Mouse (Mus musculus) left cerebral cortex, postnatal 4 days (tissue): ENCODE measurements around the gene Dctn3. TPM values are rescaled to one million over a fixed set of nuclear protein-coding genes. Genes with fewer than 3 reads are reported as not detected.

Experiments used
- DNase-seq: peaks from one replicate; pipeline ENCODE4 v3.0.0-alpha.2; 2022
- intact Hi-C: fragments of 180-260 bp; cut with DNase I; formaldehyde crosslinking; loops from one replicate; pipeline ENCODE4 v1.15.1; 2025
- total RNA-seq, 2 experiments: library from RNA; stranded (reverse); gene quantifications; 2 replicates each; pipeline ENCODE4 v1.2.3; 2021

Gene Dctn3
- total RNA-seq, 2 experiments from 2014 or later, result 161 to 166 TPM

DNA sequence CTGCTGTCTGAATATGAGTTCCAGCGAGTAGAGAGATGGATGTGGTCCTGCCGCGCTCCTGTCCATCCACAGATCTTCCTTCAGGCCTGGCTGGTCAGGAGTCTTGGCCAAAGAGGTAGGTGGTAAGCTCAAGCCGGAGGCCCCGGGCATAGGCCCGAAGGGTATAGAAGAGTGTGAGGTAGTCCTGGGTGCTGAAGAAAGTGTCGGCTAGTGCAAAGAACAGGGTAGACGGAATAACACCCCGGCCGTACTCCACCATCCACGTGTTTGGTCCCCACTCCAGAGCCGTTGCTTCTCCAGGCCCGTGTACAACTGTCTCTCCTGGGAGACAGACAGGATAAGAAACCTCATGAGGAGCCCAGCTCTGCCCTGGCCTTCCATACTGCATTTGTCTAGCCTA, 16.3 kb upstream of the Dctn3 start:
- intact Hi-C loops, result loop anchor here (2.0 kb wide), 1 partner anchor 24 kb away; no protein-coding TSS in a partner anchor
- no peak for DNase-seq

DNA sequence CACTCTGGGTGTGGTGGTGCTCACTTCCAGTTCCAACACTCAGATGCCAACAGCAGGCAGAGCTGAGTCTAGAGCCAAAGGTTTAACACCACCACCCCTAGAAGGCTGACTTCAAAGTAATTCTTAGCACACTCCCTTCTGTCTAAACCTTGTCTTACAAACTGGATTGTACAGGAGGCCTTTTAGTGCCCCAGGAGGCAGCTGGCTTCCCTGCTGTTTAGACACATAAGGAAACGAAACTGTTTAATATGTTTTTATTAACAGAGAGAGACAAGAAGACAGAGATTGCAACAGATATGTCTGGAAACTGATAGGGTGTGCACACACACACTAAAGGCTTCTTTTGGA, 15.3 kb upstream of the Dctn3 start:
- DNase-seq, result no peak
- intact Hi-C loops, result loop anchor here (2.0 kb wide), 1 partner anchor 23 kb away; no protein-coding TSS in a partner anchor

DNA sequence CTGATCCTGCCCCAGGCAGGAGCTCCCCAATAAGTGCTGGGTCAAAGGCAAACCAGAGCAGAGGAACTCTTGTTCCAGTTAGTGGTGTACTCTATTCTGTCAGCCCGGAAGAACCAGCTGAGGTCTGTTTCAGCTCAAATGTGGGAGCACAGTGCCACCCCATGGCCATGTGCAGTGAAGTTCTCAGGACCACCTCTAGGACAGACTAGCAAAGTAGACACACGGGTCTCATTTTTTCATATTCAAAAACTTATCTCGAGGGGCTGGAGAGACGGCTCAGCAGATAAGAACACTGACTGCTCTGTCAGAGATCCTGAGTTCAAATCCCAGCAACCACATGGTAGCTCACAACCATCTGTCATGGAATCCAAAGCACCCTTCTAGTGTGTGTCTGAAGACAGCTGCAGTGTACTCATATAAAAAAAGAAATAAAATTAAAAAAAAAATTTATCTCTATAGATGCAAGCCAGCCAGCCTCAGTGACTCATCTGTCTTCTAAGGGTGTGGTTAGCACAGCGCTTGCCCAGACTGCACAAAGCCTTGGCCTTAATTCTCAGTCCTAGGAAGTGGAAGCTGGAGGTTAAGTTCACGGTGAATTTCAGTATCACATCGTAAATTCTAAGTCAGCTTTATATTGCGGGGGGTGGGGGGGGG, 14.8 kb upstream of the Dctn3 start:
- intact Hi-C loops, result loop anchor here (2.0 kb wide), 1 partner anchor 23 kb away; no protein-coding TSS in a partner anchor
- peak; percentile 78 for DNase-seq

DNA sequence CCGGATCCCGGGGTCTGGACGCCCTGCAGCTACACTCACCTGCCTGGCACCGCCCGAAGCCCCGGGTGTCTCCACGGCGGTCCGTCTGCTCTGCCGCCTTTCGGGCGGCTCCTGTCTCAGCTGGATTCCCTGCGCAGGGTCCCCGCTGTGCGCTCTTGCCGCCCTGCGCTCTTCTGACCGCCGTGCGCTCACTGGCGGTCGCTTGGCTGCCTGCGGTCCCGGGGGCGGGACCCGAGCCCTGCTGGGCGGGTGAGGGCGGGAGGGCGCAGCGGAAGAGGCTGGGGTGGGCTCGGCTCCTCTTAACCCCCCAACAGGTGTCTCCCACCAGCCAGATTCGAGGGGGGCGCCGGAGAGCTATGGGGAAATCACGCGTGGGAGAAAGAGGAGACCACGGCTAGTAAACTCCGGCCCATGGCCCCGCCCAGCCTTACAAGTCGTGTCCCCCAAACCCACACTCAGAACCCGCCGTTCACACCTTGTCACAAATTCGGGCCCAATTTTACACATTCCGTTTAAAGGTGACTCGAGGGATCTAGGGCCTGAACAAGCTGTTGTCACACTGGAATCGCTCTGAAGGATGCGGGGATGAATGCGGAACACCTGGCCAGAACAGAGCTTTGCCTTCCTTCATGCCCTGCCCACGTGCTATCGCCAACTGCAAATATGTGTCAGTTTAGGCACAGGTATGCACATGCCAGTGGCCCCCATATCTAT, 8.2 kb upstream of the Dctn3 start, which contains the start of gene Arid3c:
Gene Arid3c (minus strand): TSS at position 91 of the 714 bp plus-strand sequence.
- DNase-seq, result no peak
- intact Hi-C loops, result no loop called here

DNA sequence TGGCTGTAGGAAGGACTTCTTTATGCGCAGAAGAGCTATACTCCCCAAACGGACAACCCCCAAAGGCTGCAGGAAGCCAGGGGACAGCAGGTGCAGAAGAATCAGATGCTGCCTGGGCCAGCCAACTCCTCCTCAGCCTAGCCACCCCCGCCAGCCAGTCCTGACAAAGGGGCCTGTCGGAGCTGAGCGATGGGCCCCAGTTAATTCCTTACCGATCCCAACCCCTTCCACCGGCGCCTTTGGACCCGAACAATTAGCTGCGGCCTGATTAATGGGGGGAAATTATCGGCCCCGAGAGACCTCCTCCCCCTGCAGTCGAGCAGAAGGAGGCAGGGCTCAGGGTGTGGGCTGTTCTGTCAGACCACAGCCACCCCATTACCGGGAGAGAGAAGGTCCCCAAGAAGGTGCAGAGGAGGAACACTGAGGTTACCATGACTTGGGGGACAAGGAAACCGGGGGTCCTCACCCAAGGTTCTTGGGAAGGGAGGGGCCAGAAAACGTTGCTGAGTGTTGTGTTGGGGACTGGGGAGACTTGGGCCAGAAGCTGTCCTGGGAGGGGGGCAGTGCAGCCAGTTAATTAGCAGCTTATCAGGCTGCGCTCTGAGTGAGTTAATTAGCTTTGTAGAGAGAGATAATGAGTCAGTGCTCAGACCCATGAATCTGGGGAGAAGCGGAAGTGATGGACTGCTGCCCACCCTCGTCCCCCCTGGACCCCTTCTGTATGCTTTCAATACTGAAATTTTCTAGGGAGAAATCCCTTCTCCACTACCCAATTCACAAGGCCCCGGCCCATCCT, 4.1 kb upstream of the Dctn3 start:
- intact Hi-C loops, result no loop called here
- DNase-seq, result no peak

DNA sequence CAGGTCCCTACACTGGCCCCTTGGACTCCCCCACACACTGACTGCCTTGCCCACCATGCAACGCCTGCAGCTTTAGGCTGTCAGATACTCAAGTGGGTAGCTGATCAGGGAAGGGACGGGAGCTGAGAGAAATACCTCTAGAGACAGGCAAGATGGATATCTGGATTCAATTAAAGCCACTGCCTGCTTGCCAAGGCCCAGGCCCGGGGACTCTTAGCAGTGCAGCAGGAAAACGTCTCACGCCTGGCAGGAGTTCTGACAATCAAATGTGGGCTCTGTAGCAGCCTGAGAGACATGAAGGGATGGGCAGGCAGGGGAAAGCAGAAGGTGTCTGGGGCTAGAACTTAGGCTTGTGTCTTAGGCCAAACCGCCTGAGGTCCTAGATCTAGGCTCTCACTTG, 6.1 kb downstream of the Dctn3 start:
- DNase-seq, result no peak
- intact Hi-C loops, result no loop called here

DNA sequence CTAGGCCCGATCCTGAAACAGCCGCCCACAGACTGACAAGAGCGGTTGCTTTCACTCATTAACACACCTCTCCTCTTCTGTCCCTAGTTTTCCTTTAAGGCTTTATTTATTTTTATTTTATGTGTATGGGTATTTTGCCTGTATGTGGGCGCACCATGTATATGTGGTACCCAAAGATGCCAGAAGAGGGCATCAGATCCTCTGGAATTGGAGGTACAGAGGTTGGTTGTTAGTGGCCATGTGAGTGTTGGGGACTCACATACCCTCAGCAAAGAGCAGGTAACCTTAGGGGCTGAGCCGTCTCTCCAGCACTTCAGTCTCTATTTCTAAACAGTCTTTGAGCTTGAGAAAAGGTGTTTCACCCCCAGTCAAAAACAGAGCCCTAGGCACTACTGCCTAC, 7.4 kb downstream of the Dctn3 start:
- no peak for DNase-seq
- intact Hi-C loops, result loop anchor here (2.0 kb wide), 1 partner anchor 23 kb away; no protein-coding TSS in a partner anchor

DNA sequence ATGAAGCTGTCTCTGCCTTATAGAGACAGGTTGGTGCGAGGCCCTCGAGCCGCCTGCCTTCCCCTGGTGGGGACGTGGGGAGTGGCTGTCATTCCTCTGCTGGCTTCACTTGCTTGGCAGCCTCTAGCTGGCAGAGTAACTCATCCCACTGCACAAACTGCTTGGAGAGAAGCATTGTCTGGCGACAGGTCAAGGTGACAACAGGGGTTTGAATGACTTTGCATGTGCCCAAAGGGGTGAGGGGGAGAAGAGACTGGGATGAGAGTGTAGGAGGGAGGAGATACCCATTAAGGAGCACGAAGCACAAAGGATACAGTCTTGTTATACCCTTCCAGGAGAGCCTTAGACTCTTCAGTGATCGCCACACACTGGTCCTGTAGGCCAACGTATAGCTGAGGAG, 7.9 kb downstream of the Dctn3 start:
- DNase-seq, result no peak
- intact Hi-C loops, result loop anchor here (2.0 kb wide), 1 partner anchor 24 kb away; no protein-coding TSS in a partner anchor

DNA sequence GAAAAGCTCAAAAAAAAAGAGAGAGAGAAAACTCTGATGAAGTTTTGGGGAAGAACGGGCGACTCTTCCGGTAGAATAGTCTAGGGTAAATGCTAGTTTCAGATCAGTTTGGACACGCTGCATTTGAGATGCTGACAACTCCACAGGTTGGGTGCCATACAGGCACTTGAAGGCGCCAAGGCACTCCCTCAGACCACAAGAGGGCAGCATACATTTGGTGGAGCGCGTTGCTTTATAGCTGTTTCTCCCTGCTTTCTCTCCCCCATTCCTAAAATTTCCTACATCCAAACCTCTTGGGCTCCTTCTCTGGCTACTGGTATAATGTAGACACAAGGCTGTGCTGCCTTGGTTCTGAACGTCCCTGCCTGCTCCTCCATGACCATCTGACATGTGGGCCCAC, 8.7 kb downstream of the Dctn3 start:
- intact Hi-C loops, result loop anchor here (2.0 kb wide), 1 partner anchor 25 kb away; no protein-coding TSS in a partner anchor
- peak; percentile 71 for DNase-seq

DNA sequence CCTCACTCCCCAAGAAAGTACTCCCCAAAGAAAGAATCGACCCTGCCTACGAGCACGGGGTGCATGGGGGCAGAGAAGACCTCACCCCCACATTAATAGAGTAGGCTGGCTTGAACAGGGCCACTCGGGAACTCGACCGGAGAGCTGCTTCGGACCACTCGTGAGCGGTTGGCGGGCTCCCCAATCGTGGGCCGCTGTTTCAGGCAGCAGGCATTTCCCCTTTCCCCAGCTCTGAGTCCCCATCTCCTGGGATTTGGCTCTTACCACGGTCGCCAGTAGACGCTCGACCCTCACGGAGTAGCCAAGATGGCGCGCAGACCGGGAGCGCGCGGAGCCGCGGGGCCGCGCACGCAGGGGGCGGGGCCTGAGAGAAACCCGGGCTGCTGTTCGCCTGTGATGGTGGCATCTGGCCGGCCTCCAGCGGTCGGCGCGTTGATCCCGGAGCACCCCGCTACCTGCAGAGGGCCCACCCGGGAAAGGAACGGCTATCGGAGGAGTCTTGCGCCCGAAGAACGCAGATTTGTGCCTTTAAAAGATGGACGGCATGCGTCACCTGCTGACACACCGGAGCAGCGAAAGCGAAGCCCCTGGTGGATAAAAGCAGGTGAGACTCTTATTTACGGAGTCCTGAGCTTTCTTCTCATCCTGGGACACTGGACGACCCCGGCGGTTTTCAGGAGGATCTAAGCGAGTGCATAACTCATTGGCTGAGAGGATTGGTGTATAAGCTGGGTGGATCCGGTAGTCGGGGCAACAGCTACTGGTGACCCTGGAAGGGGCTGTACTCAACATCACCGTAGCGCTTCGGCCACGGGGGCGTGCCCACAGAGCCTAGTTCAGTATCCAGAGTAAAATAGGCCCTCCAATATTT, 9.5 kb downstream of the Dctn3 start, which contains the start of gene Rpp25l:
Gene Rpp25l (minus strand): TSS at position 338 of the 871 bp plus-strand sequence.
- intact Hi-C loops, result loop anchor here (2.0 kb wide), 1 partner anchor 25 kb away; no protein-coding TSS in a partner anchor
- DNase-seq, result peak; percentile 88

DNA sequence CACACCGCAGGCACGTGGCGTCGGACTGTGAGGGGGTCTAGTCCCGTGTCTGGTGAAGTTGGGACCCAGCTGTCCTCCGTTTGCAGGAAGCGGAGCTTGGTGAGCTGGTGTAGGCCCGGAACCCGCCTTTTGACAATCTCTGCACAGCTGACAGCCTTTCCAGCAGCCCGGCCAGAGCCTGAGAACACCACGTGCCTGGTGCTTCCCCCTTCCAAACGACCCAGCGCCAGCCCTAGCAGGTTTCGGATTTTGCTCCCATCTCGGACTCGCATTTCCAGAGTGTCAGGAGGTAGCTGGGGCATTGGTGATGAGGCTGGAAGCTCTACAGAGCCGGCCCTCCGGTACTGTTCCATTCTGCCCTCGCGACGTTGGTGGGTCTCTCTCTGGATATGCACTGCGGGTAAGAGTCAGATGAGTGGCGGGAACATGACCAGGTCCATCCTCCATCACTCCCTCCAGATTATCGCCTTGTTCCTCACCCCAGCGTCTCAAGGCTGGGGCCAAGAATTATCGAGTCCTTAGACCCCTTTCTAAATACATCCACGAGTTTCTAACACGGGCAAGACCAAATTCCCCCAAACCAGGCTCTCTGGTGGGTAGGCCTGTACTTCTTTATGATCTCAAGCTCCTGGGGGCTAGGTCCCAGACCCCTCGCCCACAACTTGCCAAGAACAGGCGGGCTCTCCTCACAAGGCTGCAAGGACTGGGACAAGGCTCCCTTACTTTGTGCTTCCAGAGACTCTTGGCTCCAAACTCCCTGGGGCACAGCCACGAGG, 10.4 kb downstream of the Dctn3 start:
- intact Hi-C loops, result no loop called here
- peak; percentile 27 for DNase-seq

DNA sequence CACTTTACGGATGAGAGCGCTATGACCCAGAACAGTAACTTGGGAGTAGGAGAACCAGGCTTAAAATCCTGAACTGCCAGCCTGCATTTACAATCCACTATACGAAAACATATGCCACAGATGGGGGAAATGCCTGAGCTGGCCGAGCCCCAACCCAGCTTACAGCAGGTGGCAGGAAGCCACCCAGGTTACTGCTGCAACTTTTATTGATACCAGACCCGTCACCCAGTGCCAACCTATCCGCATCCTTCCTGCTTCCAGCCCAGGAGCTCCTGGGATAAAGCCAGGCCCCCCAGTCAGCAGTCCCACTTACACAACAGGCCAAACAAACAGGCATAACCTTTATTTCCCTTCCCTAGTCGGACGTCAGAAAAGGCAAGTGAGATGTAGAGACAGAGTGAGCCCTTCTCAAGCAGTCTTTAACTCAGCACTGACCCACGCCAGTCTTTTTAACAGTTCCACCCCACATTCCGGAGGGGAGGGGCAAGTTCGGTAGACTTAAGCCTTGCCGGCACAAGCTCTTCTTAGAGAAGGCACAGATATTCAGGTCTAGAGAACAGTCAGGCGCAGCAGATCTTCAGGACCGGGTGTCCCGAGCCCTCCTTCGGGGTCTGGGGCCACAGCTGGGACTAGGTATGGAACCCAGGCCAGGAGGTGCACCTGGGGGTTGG, 11.1 kb downstream of the Dctn3 start:
- no peak for DNase-seq
- intact Hi-C loops, result no loop called here

DNA sequence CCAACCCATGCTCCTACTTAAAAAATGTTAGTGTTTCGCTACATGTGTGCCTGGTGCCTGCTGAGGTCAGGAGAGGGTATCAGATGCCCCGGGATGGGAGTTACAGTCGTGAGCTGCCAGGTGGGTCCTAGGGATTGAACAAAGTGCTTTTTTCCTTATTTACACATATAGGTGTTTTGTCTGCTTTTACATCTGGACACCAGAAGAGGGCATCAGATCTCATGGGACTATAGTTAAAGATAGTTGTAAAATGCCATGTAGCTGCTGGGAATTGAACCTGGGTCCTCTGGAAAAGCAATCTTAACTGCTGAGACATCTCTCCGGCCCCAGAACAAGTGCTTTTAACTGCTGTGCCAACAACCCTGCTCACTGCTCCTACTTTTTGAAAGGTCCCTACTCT, 12.7 kb downstream of the Dctn3 start:
- DNase-seq, result no peak
- intact Hi-C loops, result no loop called here

DNA sequence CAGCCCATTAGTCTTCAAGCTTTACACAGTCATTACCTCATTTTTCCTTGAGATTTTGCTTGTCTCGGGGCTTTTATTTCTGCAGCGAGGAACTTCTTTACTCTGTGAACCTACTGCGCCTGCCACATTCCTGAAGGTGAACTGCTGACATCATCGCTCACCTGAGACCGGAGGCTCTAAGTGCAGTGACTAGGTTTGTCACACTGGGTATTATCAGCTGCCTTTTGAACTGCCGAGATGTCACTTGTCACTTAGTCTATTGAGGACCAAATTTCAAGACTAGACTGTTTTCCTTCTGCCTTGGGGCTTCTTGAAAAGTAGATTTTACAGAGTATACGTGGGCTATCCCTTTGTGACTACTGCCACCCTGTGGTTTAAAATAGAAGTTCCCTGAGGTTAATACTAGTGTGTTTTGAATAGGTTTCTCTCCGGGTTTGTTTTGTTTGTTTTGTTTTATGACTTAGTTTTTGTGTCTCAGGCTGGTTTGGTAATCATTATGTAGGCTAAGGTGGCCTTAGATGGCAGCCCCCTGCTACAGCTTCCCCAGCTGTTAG, 14.7 kb downstream of the Dctn3 start:
- DNase-seq, result no peak
- intact Hi-C loops, result loop anchor here (5.0 to 10.0 kb wide), 2 partner anchors 241 to 653 kb away; partner anchors contain the start of gene Nudt2

DNA sequence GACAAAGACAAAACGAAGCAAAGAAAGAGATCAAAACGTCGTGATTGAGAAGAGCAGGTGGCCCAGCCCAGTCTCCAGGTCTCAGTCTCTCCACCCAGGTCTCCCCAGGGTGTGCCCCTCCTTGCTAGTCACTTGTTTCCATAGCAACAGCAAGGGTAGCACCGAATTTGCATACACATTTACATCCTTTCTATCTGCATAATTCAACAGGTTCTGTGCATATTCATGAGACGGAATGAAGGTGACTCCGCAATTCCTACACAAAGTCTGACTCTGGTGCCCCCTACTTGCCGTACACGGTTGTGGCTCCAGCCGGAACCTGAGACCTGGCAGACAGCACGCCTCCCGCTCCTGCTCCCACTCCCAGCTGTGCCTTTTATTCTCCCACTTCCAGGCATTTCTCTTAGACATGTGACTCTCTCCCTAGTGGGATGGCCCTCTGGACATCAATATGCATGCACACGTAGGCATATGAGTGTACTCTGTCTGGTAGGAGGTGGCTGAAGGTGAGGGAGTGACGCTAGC, 15.9 kb downstream of the Dctn3 start:
- DNase-seq, result peak; percentile 71
- intact Hi-C loops, result loop anchor here (5.0 to 10.0 kb wide), 2 partner anchors 240 to 652 kb away; partner anchors contain the start of gene Nudt2

DNA sequence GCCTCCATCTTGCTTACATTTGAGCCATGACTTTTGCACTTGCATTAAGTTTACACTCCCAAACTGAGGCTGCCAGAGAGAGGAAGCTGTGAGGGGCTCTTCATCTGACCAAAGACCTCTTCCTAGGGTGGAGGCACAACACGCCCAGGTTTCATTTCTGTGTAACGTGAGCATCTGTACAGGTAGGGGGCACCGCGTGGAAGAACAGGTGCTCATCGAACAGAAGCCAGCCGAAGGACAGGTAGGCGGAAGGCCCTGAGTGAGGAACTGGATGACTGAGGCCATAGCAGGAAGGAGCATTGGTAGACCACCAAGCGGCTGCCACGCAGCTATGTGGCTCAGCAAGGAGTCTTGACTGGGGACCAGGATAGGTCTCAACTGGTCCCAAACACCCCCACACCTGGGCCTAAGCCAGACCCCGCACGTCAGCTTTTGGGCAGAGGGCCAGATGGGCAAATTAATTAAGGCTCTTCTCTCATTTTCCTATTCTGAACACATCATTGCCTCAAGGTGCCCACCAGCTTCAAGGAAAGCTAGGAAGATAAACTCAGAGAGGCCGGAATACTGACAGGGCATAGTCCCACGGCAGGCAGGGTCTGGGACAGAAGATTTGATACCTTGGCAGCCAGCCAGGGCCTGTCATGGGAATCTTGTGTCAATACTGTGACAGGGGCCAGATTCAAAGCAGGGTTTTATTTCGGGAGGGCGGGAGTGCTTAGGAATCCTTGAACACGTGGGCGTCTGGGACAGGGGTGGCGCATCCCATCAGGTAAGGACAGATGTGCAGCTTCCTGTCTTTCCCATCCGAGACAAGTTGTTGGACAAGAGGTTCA, 16.8 kb downstream of the Dctn3 start:
- intact Hi-C loops, result loop anchor here (5.0 to 10.0 kb wide), 2 partner anchors 239 to 651 kb away; partner anchors contain the start of gene Nudt2
- peak; percentile 53 for DNase-seq

DNA sequence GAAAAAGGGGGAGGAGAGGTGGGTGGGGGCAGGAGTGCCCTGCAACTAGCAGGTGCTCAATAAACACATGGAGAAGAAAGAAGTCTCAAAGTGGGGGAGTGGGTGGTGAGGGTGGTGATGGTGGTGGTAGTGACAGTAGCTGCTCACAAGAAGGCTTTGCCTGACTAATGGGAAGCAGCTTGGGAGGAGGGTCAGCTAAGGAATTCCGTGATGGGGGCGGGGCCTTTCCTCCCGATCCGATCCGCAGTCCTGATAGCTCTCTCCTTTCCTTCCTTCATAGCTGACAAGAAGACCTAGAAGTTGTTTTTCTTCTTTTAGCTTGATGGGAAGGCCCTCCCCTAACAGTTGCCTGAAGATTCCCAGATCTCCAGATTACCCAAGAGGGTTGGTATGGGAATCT, 18.3 kb downstream of the Dctn3 start:
- DNase-seq, result no peak
- intact Hi-C loops, result loop anchor here (5.0 to 10.0 kb wide), 2 partner anchors 237 to 650 kb away; partner anchors contain the start of gene Nudt2
